Mouse (Mus musculus) thymus, adult 2 months (tissue): ENCODE measurements around the gene Tmem176a. TPM values are rescaled to one million over a fixed set of nuclear protein-coding genes. Genes with fewer than 3 reads are reported as not detected.
A peak's percentile ranks its signal among the peaks of the same experiment; 100 is the strongest.

Experiments used
- DNase-seq: peaks from one replicate; pipeline ENCODE4 v3.0.0; 2021
- H3K27ac ChIP-seq: fragments of 200-500 bp; 2 replicates; pipeline ENCODE4 v1.5.1; 2012; ENCODE audit warnings: low read length, control low read depth; ENCODE audit not compliant: control insufficient read depth, insufficient read depth
- H3K27me3 ChIP-seq: fragments of 200-500 bp; 2 replicates; pipeline ENCODE4 v1.6.1; 2012; ENCODE audit warnings: mild to moderate bottlenecking, low read length, moderate library complexity, mixed read lengths; ENCODE audit not compliant: control insufficient read depth, insufficient read depth
- H3K36me3 ChIP-seq: fragments of 200-500 bp; 2 replicates; pipeline ENCODE4 v1.6.1; 2012; ENCODE audit warnings: mild to moderate bottlenecking, low read length, moderate library complexity; ENCODE audit not compliant: control insufficient read depth, insufficient read depth
- H3K4me1 ChIP-seq: fragments of 200-500 bp; replicated peaks from 2 replicates; pipeline ENCODE4 v1.6.1; 2012; ENCODE audit warnings: low read length; ENCODE audit not compliant: control insufficient read depth, insufficient read depth
- H3K4me3 ChIP-seq: fragments of 200-500 bp; 2 replicates; pipeline ENCODE4 v1.5.1; 2012; ENCODE audit warnings: mild to moderate bottlenecking, low read length, control low read depth, moderate library complexity; ENCODE audit not compliant: control insufficient read depth, insufficient read depth
- CTCF ChIP-seq: fragments of 200-500 bp; IDR thresholded peaks from 2 replicates; pipeline ENCODE4 v1.5.1; 2012; ENCODE audit warnings: mild to moderate bottlenecking, control low read depth, low read length, moderate library complexity, borderline replicate concordance; ENCODE audit not compliant: control insufficient read depth, poor library complexity, insufficient read depth; ENCODE audit errors: extremely low read depth
- POLR2A ChIP-seq: fragments of 200-500 bp; IDR thresholded peaks from 2 replicates; pipeline ENCODE4 v1.6.1; 2012; ENCODE audit warnings: mild to moderate bottlenecking, low read length, control low read depth, moderate library complexity; ENCODE audit not compliant: control insufficient read depth, poor library complexity, insufficient read depth; ENCODE audit errors: extremely low read depth
- WGBS: fragments of 180-500 bp; shearing (Covaris S2); methylation state at CpG from one replicate; pipeline ENCODE4 v1.1.7; 2018; 5-methylcytosine and 5-hydroxymethylcytosine counted together
- polyA plus RNA-seq: library from polyadenylated mRNA; depleted of rRNA; stranded (reverse); fragments of >200 nt; gene quantifications from 2 replicates; pipeline ENCODE4 v1.2.3, GENCODE M21; 2012

The Tmem176a gene
- polyA plus RNA-seq, 1 experiment, result 84.8 TPM

- H3K36me3 ChIP-seq, result no peaks in the 10 kb centered on the region
- 14% methylated on average over 6 of the region's 6 CpGs for WGBS
- H3K27me3 ChIP-seq, result no peaks in the 10 kb centered on the region
- peak within 1 kb of the TSS; percentile 48 for H3K4me3 ChIP-seq
- TF ChIP-seq POLR2A (no peak), CTCF (no peak)
- DNase-seq, result peak; percentile 50
- peak within 1 kb of the TSS; percentile 52; the same call in 1 of the 2 replicates for H3K27ac ChIP-seq
- H3K4me1 ChIP-seq, result peaks cover 25% of the 10 kb centered on the region
These were observed 380 bp downstream of the Tmem176a start, which contains the start of gene Tmem176b for GRCm38 (mm10) chr6:48840973-48841625. Gene Tmem176b (minus strand): TSS chr6:48841496.

GRCm38 (mm10) chr6:48842111-48842842 lies 1.6 kb downstream of the Tmem176a start:
- Histone ChIP-seq H3K27ac (no peak overlapping the region), H3K27me3 (no peaks in the 10 kb centered on the region), H3K4me3 (no peak overlapping the region; the same call in 1 of the 2 replicates), H3K4me1 (peaks cover 25% of the 10 kb centered on the region), H3K36me3 (no peaks in the 10 kb centered on the region)
- TF ChIP-seq CTCF (no peak), POLR2A (no peak)
- peak; percentile 41 for DNase-seq
- WGBS, result 63% methylated on average over 11 of the region's 11 CpGs

GRCm38 (mm10) chr6:48845086-48845485 lies 4.4 kb downstream of the Tmem176a start:
- TF ChIP-seq POLR2A (no peak), CTCF (no peak)
- DNase-seq, result no peak
- Histone ChIP-seq H3K4me3 (no peak overlapping the region), H3K4me1 (peaks cover 21% of the 10 kb centered on the region), H3K27me3 (no peaks in the 10 kb centered on the region), H3K36me3 (no peaks in the 10 kb centered on the region), H3K27ac (no peak overlapping the region)
- 95% methylated on average over 4 of the region's 4 CpGs for WGBS

- WGBS, result 24% methylated on average over 29 of the region's 29 CpGs
- no peaks in the 10 kb centered on the region for H3K4me1 ChIP-seq
- TF ChIP-seq POLR2A (no peak), CTCF (no peak)
- no peak overlapping the region for H3K4me3 ChIP-seq
- no peaks in the 10 kb centered on the region for H3K36me3 ChIP-seq
- no peaks in the 10 kb centered on the region; the same call in 1 of the 2 replicates for H3K27me3 ChIP-seq
- DNase-seq, result no peak
- no peak overlapping the region for H3K27ac ChIP-seq
These were observed 11.2 kb downstream of the Tmem176a start for GRCm38 (mm10) chr6:48851820-48852491.

GRCm38 (mm10) chr6:48854155-48854554 lies 13.4 kb downstream of the Tmem176a start:
- TF ChIP-seq CTCF (no peak), POLR2A (no peak)
- DNase-seq, result no peak
- Histone ChIP-seq H3K4me1 (no peaks in the 10 kb centered on the region), H3K27me3 (no peaks in the 10 kb centered on the region; the same call in 1 of the 2 replicates), H3K4me3 (no peak overlapping the region), H3K36me3 (no peaks in the 10 kb centered on the region), H3K27ac (no peak overlapping the region)
- 98% methylated on average over 2 of the region's 2 CpGs for WGBS

GRCm38 (mm10) chr6:48857613-48858302 lies 17.0 kb downstream of the Tmem176a start:
- Histone ChIP-seq H3K27me3 (no peaks in the 10 kb centered on the region; the same call in 1 of the 2 replicates), H3K27ac (no peak overlapping the region), H3K36me3 (no peaks in the 10 kb centered on the region), H3K4me3 (no peak overlapping the region), H3K4me1 (peaks cover 4% of the 10 kb centered on the region)
- whole genome bisulfite sequencing, result 49% methylated on average over 8 of the region's 8 CpGs
- no peak for TF ChIP-seq POLR2A
- TF ChIP-seq CTCF, result no peak
- DNase-seq, result no peak
